Mouse (Mus musculus) central nervous system, embryonic 14 days (tissue): ENCODE results near the gene Baz1a. TPM values are rescaled to one million over a fixed set of nuclear protein-coding genes. Genes with fewer than 3 reads are reported as not detected.

Source experiments
- polyA plus RNA-seq: library from polyadenylated mRNA; depleted of rRNA; stranded (reverse); fragments of >200 nt; gene quantifications from 2 replicates; pipeline ENCODE4 v1.2.3, GENCODE M21; 2012; rRNA removed

Gene Baz1a
- 10.0 and 13.3 TPM in 2 replicates for polyA plus RNA-seq

DNA sequence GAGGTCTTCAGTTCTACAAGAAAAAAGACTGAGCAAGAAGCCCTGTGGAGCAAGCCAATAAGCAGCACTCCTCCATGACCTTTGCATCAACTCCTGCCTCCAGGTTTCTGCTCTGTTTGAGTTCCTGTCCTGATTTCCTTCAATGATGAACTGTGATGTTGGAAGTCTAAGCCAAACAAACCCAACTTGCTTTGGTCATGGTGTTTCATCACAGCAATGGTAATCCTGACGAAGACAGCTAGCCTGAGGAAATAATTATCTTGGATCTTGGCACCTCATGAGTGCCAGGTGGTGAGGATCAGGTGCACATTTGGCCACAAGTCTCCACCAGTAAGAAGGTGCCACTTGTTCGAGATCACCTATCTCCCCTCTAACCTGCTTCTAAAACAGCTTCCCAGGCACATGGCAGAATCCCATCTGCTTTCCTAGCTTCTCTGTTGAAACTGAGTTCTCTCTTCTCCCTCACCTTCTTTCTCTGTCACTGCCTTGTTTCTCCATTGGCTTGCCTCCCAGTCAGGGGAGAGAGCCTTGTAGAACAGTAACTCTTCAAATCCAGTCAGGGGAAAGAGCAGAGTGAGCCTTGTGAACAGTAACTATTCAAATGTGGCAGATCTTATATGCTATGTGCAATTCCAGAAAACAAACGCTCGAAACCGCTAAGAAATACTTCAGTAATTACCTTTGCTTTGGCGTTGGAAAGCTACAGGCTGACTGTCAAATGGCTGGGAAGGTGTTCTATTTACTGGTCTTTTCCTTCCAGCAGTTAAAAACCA lies at the start of gene Baz1a:
Baz1a (minus strand) TSS at position 723 of the 773 bp plus-strand sequence.

DNA sequence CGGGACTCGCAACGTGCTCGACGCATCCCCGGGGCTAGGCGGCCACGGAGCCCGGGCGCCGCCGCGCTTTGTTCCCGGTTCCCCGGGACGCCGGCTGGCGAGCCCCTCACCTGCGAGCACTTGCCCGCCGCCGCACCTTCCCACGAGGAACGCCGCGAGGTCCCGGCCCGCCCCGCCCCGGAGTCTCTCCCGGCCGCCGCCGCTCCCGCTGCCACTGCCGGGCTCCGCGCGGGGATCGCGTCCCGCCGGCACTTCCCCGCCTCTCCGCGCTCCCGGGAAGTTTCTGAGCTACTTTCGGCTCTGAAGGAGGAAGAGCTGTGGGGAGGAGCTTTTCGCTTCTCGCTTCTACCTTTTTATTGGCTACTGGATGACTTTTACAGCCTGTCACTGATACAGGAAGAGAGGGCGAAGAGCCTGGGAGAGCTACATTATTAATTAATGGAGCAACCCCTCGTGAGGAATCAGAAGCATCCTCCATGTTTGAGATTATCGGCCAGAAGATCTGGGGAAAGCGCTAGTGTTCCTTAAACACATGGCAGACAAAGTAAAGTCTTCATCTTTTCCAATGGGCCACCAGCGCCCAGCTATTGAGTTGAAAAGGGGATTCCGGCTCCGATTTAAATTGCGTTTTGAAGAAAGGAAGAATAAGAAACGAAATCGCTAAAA lies 28.0 kb downstream of the Baz1a start, which contains the start of gene Gm20403:
Gm20403 (minus strand) TSS at position 478 of the 666 bp plus-strand sequence.

DNA sequence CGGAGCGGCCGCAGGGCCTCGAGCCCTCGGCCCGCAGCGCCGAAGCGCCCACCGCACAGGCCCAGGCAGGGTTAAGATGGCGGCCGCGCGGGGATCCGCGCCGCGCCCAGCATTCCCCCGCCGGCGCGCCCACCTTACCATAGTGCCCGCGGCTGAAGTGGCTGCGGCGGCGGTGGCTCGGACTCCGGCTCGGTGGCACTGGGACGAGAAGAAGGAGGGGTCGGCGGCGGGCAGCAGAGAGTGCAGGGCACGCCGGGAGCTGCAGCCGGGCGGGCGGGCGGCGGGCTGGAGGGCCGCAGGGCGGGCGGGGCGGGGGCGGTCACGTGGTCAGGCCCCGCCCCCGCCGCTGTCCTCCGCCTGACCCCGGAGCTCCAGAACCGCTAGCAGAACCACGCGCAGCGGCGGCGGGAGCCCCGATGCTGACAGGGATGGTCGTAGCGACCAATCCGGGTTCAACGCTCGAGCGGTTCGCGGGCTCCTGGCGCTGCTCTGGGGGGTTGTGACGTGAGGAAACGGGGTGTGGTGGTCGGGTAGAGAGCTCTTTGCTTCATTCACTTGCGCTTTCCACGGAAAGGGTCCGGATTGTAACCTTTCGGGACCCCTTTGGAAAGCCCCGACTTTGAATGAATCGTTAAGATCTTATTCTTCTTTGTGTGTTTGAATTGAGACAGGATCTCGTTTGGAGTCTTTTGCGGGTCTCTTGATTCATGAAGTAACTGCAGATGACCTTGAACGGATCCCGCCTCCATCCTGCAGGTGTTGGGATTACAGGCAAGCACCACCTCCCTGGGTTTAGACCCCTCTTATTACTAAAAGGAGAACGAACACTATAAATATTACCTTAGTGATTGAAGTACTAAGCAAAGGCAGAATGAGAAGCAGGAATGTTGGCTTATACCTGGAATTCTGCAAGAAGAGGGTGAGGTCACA lies 151.3 kb downstream of the Baz1a start, which contains the start of gene Cfl2:
Cfl2 (minus strand) TSS at position 272 of the 930 bp plus-strand sequence.

Other genes starting within 250 kb of the Baz1a start
- 96.8 and 98.9 TPM in 2 replicates for gene Snx6, start 218.6 kb downstream of the Baz1a start, polyA plus RNA-seq
- gene Cfl2, start 151.5 kb downstream of the Baz1a start, polyA plus RNA-seq, result 90.0 and 105 TPM in 2 replicates
- gene Gm20403, start 27.8 kb downstream of the Baz1a start, polyA plus RNA-seq, result not detected in 2 replicates
- 28.9 and 29.0 TPM in 2 replicates for gene 2700097O09Rik, start 65.8 kb upstream of the Baz1a start, polyA plus RNA-seq
- 62.9 and 65.2 TPM in 2 replicates for gene Srp54a, start 65.9 kb upstream of the Baz1a start, polyA plus RNA-seq
- 17.6 and 19.6 TPM in 2 replicates for gene Fam177a, start 110.1 kb upstream of the Baz1a start, polyA plus RNA-seq
- gene Srp54b, start 140.8 kb upstream of the Baz1a start, polyA plus RNA-seq, result 39.2 and 41.8 TPM in 2 replicates
- gene 1700047I17Rik2, start 185.2 kb upstream of the Baz1a start, polyA plus RNA-seq, result not detected in 2 replicates
- 54.0 and 56.2 TPM in 2 replicates for gene Srp54c, start 215.8 kb upstream of the Baz1a start, polyA plus RNA-seq